Mouse (Mus musculus) heart, adult 2 months (tissue): ENCODE data around the gene Map7d3. TPM values are rescaled to one million over a fixed set of nuclear protein-coding genes. Genes with fewer than 3 reads are reported as not detected.
A peak's percentile ranks its signal among the peaks of the same experiment; 100 is the strongest.

Experiments
- DNase-seq, 2 experiments: peaks; one replicate each; pipeline ENCODE4 v3.0.0; 2021
- H3K27ac ChIP-seq: fragments of 200-600 bp; 2 replicates; pipeline ENCODE4 v1.8.1; 2022
- H3K27me3 ChIP-seq: fragments of 200-500 bp; 2 replicates; pipeline ENCODE4 v1.6.1; 2012; ENCODE audit warnings: mild to moderate bottlenecking, low read length, inconsistent platforms, mixed read lengths; ENCODE audit not compliant: control insufficient read depth, insufficient read depth
- H3K36me3 ChIP-seq: fragments of 200-500 bp; 2 replicates; pipeline ENCODE4 v1.6.1; 2012; ENCODE audit warnings: low read length, inconsistent platforms; ENCODE audit not compliant: control insufficient read depth, insufficient read depth
- H3K4me1 ChIP-seq: fragments of 200-500 bp; 2 replicates; pipeline ENCODE4 v1.6.1; 2011; ENCODE audit warnings: low read length; ENCODE audit not compliant: control insufficient read depth, insufficient read depth
- H3K4me3 ChIP-seq: fragments of 200-600 bp; 2 replicates; pipeline ENCODE4 v1.8.1; 2022
- H3K79me2 ChIP-seq: fragments of 200-500 bp; replicated peaks from 2 replicates; pipeline ENCODE4 v1.6.1; 2012; ENCODE audit warnings: mild to moderate bottlenecking, inconsistent platforms, low read length, moderate library complexity, mixed read lengths; ENCODE audit not compliant: control insufficient read depth, insufficient read depth
- H3K9ac ChIP-seq: fragments of 200-500 bp; 2 replicates; pipeline ENCODE4 v1.6.1; 2012; ENCODE audit warnings: low read depth, mild to moderate bottlenecking, control low read depth, inconsistent platforms, low read length, mixed read lengths
- CTCF ChIP-seq: fragments of 200-600 bp; IDR thresholded peaks from 2 replicates; pipeline ENCODE4 v1.8.1; 2022; ENCODE audit warnings: antibody characterized with exemption, mild to moderate bottlenecking, moderate library complexity
- EP300 ChIP-seq: fragments of 200-500 bp; IDR thresholded peaks from 2 replicates; pipeline ENCODE4 v1.6.1; 2011; ENCODE audit warnings: low read depth, low read length, control low read depth; ENCODE audit not compliant: insufficient read depth
- POLR2A ChIP-seq: fragments of 200-500 bp; IDR thresholded peaks from 2 replicates; pipeline ENCODE4 v1.6.1; 2011; ENCODE audit warnings: mild to moderate bottlenecking, low read depth, low read length, control low read depth; ENCODE audit not compliant: insufficient read depth
- WGBS: fragments of 180-500 bp; shearing (Covaris S2); methylation state at CpG from one replicate; pipeline ENCODE4 v1.1.7; 2018; 5-methylcytosine and 5-hydroxymethylcytosine counted together
- intact Hi-C: fragments of 180-260 bp; cut with DNase I; formaldehyde crosslinking; loops from one replicate; pipeline ENCODE4 v1.15.1; 2025
- polyA plus RNA-seq: library from polyadenylated mRNA; depleted of rRNA; stranded (reverse); fragments of >200 nt; gene quantifications from 2 replicates; pipeline ENCODE4 v1.2.3, GENCODE M21; 2012
- total RNA-seq, 2 experiments: library from RNA; stranded (reverse); gene quantifications; 2 replicates each; pipeline ENCODE4 v1.2.3; 2021

Gene Map7d3
- total and polyA plus RNA-seq, 3 experiments, result 0.04 to 0.43 (median 0.31) TPM

GRCm38 (mm10) chrX:56791268-56791667 lies 30.9 kb downstream of the Map7d3 start:
- H3K4me1 ChIP-seq, result peaks cover 3% of the 10 kb centered on the region; the same call in 1 of the 2 replicates
- TF ChIP-seq CTCF (peak; percentile 77), EP300 (no peak)
- peak; percentile 45 to 69 for DNase-seq

GRCm38 (mm10) chrX:56790591-56790990 lies 31.5 kb downstream of the Map7d3 start:
- H3K4me3 ChIP-seq, result no peak overlapping the region
- 55% methylated on average over 4 of the region's 4 CpGs for WGBS
- H3K27me3 ChIP-seq, result no peaks in the 10 kb centered on the region
- no peak overlapping the region for H3K27ac ChIP-seq
- DNase-seq, result no peak
- TF ChIP-seq CTCF (no peak), POLR2A (no peak), EP300 (no peak)
- H3K4me1 ChIP-seq, result peaks cover 3% of the 10 kb centered on the region; the same call in 1 of the 2 replicates
- intact Hi-C loops, result no loop called here
- H3K79me2 ChIP-seq, result no peaks in the 10 kb centered on the region
- H3K9ac ChIP-seq, result no peak overlapping the region
- no peaks in the 10 kb centered on the region for H3K36me3 ChIP-seq

More at GRCm38 (mm10) chrX:56791268-56791667, 30.9 kb downstream of the Map7d3 start:
- Histone ChIP-seq H3K27me3 (no peaks in the 10 kb centered on the region), H3K79me2 (no peaks in the 10 kb centered on the region), H3K9ac (no peak overlapping the region), H3K27ac (no peak overlapping the region), H3K36me3 (no peaks in the 10 kb centered on the region), H3K4me3 (no peak overlapping the region)
- intact Hi-C loops, result loop anchor here (1.0 kb wide), 2 partner anchors 36 to 141 kb away; no protein-coding TSS in a partner anchor
- 45% methylated on average over 15 of the region's 15 CpGs for WGBS

- 68% methylated on average over 3 of the region's 3 CpGs for WGBS
- Histone ChIP-seq H3K79me2 (no peaks in the 10 kb centered on the region), H3K4me1 (peaks cover 3% of the 10 kb centered on the region; the same call in 1 of the 2 replicates), H3K27ac (peak overlapping the region; percentile 38; the same call in 1 of the 2 replicates), H3K27me3 (no peaks in the 10 kb centered on the region), H3K9ac (no peak overlapping the region), H3K4me3 (no peak overlapping the region), H3K36me3 (no peaks in the 10 kb centered on the region)
- DNase-seq, result no peak
- TF ChIP-seq CTCF, result no peak
- TF ChIP-seq EP300, result no peak
- TF ChIP-seq POLR2A, result no peak
- intact Hi-C loops, result no loop called here
Observed at GRCm38 (mm10) chrX:56787486-56787885, 34.6 kb downstream of the Map7d3 start.

- TF ChIP-seq EP300 (no peak), CTCF (no peak), POLR2A (no peak)
- H3K27ac ChIP-seq, result peak overlapping the region; percentile 32; the same call in 1 of the 2 replicates
- H3K4me1 ChIP-seq, result peaks cover 3% of the 10 kb centered on the region; the same call in 1 of the 2 replicates
- H3K27me3 ChIP-seq, result no peaks in the 10 kb centered on the region
- H3K4me3 ChIP-seq, result peak overlapping the region; percentile 10; the same call in 1 of the 2 replicates
- H3K9ac ChIP-seq, result no peak overlapping the region
- WGBS, result 55% methylated on average over 6 of the region's 6 CpGs
- H3K36me3 ChIP-seq, result no peaks in the 10 kb centered on the region
- no peaks in the 10 kb centered on the region for H3K79me2 ChIP-seq
- intact Hi-C loops, result no loop called here
- DNase-seq, result peak; percentile 32 to 60
Observed at GRCm38 (mm10) chrX:56786281-56787061, 35.7 kb downstream of the Map7d3 start.

- H3K27me3 ChIP-seq, result no peaks in the 10 kb centered on the region
- DNase-seq, result no peak
- H3K27ac ChIP-seq, result peak overlapping the region; percentile 49
- no peaks in the 10 kb centered on the region; the same call in 1 of the 2 replicates for H3K4me1 ChIP-seq
- TF ChIP-seq CTCF (no peak), EP300 (no peak), POLR2A (no peak)
- no peaks in the 10 kb centered on the region for H3K79me2 ChIP-seq
- no peak overlapping the region for H3K4me3 ChIP-seq
- 52% methylated on average over 4 of the region's 4 CpGs for WGBS
- no peak overlapping the region for H3K9ac ChIP-seq
- H3K36me3 ChIP-seq, result no peaks in the 10 kb centered on the region; the same call in 1 of the 2 replicates
- intact Hi-C loops, result no loop called here
Observed at GRCm38 (mm10) chrX:56773329-56773728, 48.8 kb downstream of the Map7d3 start.

- 47% methylated on average over 1 of the region's 1 CpGs for WGBS
- no peak overlapping the region for H3K27ac ChIP-seq
Observed at GRCm38 (mm10) chrX:56771751-56772150, 50.4 kb downstream of the Map7d3 start.

More at GRCm38 (mm10) chrX:56771751-56772150, 50.4 kb downstream of the Map7d3 start:
- TF ChIP-seq POLR2A (no peak), EP300 (no peak), CTCF (no peak)
- Histone ChIP-seq H3K36me3 (no peaks in the 10 kb centered on the region; the same call in 1 of the 2 replicates), H3K27me3 (no peaks in the 10 kb centered on the region), H3K9ac (no peak overlapping the region), H3K79me2 (no peaks in the 10 kb centered on the region), H3K4me1 (no peaks in the 10 kb centered on the region; the same call in 1 of the 2 replicates), H3K4me3 (no peak overlapping the region)
- intact Hi-C loops, result no loop called here
- no peak for DNase-seq
